Mouse (Mus musculus): ENCODE results near the gene Gm38393. TPM values are rescaled to one million over a fixed set of nuclear protein-coding genes. Genes with fewer than 3 reads are reported as not detected.

The Gm38393 gene
- 0.82 and 0.92 TPM in 2 replicates for polyA plus RNA-seq (2014; fragmentation: Nextera tagmentation; extraction: Ambion mirVana)

GRCm38 (mm10) chr7:60004606-60005330, at the start of gene Gm38393, which contains the start of gene Snurf:
TSS of gene Gm38393 (minus strand) at chr7:60005064.
TSS of gene Snurf (minus strand) at chr7:60005049.
- DNase-seq (ENCODE audit: low spot score) (peak; percentile 76), ATAC-seq (ENCODE audit: insufficient read depth, low FRiP score, low TSS enrichment) (peak; percentile 56)
- whole genome bisulfite sequencing, result 44% methylated on average over 30 of the region's 30 CpGs
- Histone ChIP-seq H3K27ac (ENCODE audit: low read depth, low read length) (peak within 1 kb of the TSS; percentile 47), H3K27me3 (ENCODE audit: control insufficient read depth, insufficient read depth, low read length) (no peaks in the 10 kb centered on the region), H3K4me2 (ENCODE audit: low read depth) (peak within 1 kb of the TSS; percentile 36), H3K9ac (ENCODE audit: low read length) (peak within 1 kb of the TSS; percentile 41), H3K4me1 (ENCODE audit: control insufficient read depth, insufficient read depth, low read length) (no peaks in the 10 kb centered on the region), H3K36me3 (ENCODE audit: control insufficient read depth, insufficient read depth, low read length) (no peaks in the 10 kb centered on the region), H3K4me3 (ENCODE audit: low read depth, low read length) (peak within 1 kb of the TSS; percentile 54), H3K9me3 (ENCODE audit: control insufficient read depth, low read length) (peaks cover 6% of the 10 kb centered on the region; the same call in 1 of the 2 replicates)

GRCm38 (mm10) chr7:60047481-60048201, 42.8 kb upstream of the Gm38393 start:
- DNase-seq (ENCODE audit: low spot score) (no peak), ATAC-seq (ENCODE audit: insufficient read depth, low FRiP score, low TSS enrichment) (no peak)
- H3K36me3 ChIP-seq (ENCODE audit: control insufficient read depth, insufficient read depth, low read length), result no peaks in the 10 kb centered on the region
- H3K4me3 ChIP-seq (ENCODE audit: low read depth, low read length), result no peak overlapping the region
- H3K27me3 ChIP-seq (ENCODE audit: control insufficient read depth, insufficient read depth, low read length), result no peaks in the 10 kb centered on the region
- no peaks in the 10 kb centered on the region for H3K4me1 ChIP-seq (ENCODE audit: control insufficient read depth, insufficient read depth, low read length)
- H3K9ac ChIP-seq (ENCODE audit: low read length), result no peak overlapping the region
- H3K27ac ChIP-seq (ENCODE audit: low read depth, low read length), result no peak overlapping the region
- no peak overlapping the region for H3K4me2 ChIP-seq (ENCODE audit: low read depth)
- 78% methylated on average over 6 of the region's 6 CpGs for WGBS
- 0 out of 2 replicates have a peak, but pooled peaks cover 2% of the 10 kb centered on the region for H3K9me3 ChIP-seq (ENCODE audit: control insufficient read depth, low read length)

GRCm38 (mm10) chr7:60013186-60013585, 8.3 kb upstream of the Gm38393 start:
- ATAC-seq (ENCODE audit: insufficient read depth, low FRiP score, low TSS enrichment) (no peak), DNase-seq (ENCODE audit: low spot score) (no peak)
- no peak overlapping the region for H3K4me3 ChIP-seq (ENCODE audit: low read depth, low read length)
- no peaks in the 10 kb centered on the region for H3K27me3 ChIP-seq (ENCODE audit: control insufficient read depth, insufficient read depth, low read length)
- 60% methylated on average over 3 of the region's 3 CpGs for whole genome bisulfite sequencing
- H3K4me2 ChIP-seq (ENCODE audit: low read depth), result no peak overlapping the region
- no peak overlapping the region for H3K9ac ChIP-seq (ENCODE audit: low read length)
- no peaks in the 10 kb centered on the region for H3K4me1 ChIP-seq (ENCODE audit: control insufficient read depth, insufficient read depth, low read length)
- no peaks in the 10 kb centered on the region for H3K9me3 ChIP-seq (ENCODE audit: control insufficient read depth, low read length)
- no peaks in the 10 kb centered on the region for H3K36me3 ChIP-seq (ENCODE audit: control insufficient read depth, insufficient read depth, low read length)
- H3K27ac ChIP-seq (ENCODE audit: low read depth, low read length), result no peak overlapping the region

GRCm38 (mm10) chr7:60007727-60008360, 3.0 kb upstream of the Gm38393 start:
- no peak overlapping the region for H3K9ac ChIP-seq (ENCODE audit: low read length)
- no peak overlapping the region for H3K4me3 ChIP-seq (ENCODE audit: low read depth, low read length)
- no peaks in the 10 kb centered on the region for H3K27me3 ChIP-seq (ENCODE audit: control insufficient read depth, insufficient read depth, low read length)
- ATAC-seq (ENCODE audit: insufficient read depth, low FRiP score, low TSS enrichment) (no peak), DNase-seq (ENCODE audit: low spot score) (no peak)
- 49% methylated on average over 3 of the region's 3 CpGs for WGBS
- no peak overlapping the region for H3K27ac ChIP-seq (ENCODE audit: low read depth, low read length)
- no peaks in the 10 kb centered on the region for H3K4me1 ChIP-seq (ENCODE audit: control insufficient read depth, insufficient read depth, low read length)
- H3K4me2 ChIP-seq (ENCODE audit: low read depth), result no peak overlapping the region
- peaks cover 6% of the 10 kb centered on the region; the same call in 1 of the 2 replicates for H3K9me3 ChIP-seq (ENCODE audit: control insufficient read depth, low read length)
- H3K36me3 ChIP-seq (ENCODE audit: control insufficient read depth, insufficient read depth, low read length), result no peaks in the 10 kb centered on the region

GRCm38 (mm10) chr7:60006262-60006661, 1.4 kb upstream of the Gm38393 start:
- no peak for DNase-seq (ENCODE audit: low spot score)
- Histone ChIP-seq H3K4me1 (ENCODE audit: control insufficient read depth, insufficient read depth, low read length) (no peaks in the 10 kb centered on the region), H3K36me3 (ENCODE audit: control insufficient read depth, insufficient read depth, low read length) (no peaks in the 10 kb centered on the region), H3K9ac (ENCODE audit: low read length) (no peak overlapping the region), H3K4me2 (ENCODE audit: low read depth) (no peak overlapping the region), H3K27ac (ENCODE audit: low read depth, low read length) (no peak overlapping the region), H3K9me3 (ENCODE audit: control insufficient read depth, low read length) (peaks cover 6% of the 10 kb centered on the region; the same call in 1 of the 2 replicates), H3K4me3 (ENCODE audit: low read depth, low read length) (no peak overlapping the region), H3K27me3 (ENCODE audit: control insufficient read depth, insufficient read depth, low read length) (no peaks in the 10 kb centered on the region)
- 59% methylated on average over 2 of the region's 2 CpGs for WGBS
- no peak for ATAC-seq (ENCODE audit: insufficient read depth, low FRiP score, low TSS enrichment)

- WGBS, result 51% methylated on average over 22 of the region's 22 CpGs
- peaks cover 6% of the 10 kb centered on the region; the same call in 1 of the 2 replicates for H3K9me3 ChIP-seq (ENCODE audit: control insufficient read depth, low read length)
Measured at GRCm38 (mm10) chr7:60003921-60004605, 801 bp downstream of the Gm38393 start.

GRCm38 (mm10) chr7:60003006-60003865, 1.6 kb downstream of the Gm38393 start:
- 48% methylated on average over 12 of the region's 12 CpGs for WGBS
- Histone ChIP-seq H3K36me3 (ENCODE audit: control insufficient read depth, insufficient read depth, low read length) (no peaks in the 10 kb centered on the region), H3K4me3 (ENCODE audit: low read depth, low read length) (peak overlapping the region; percentile 54), H3K9ac (ENCODE audit: low read length) (peak overlapping the region; percentile 41), H3K4me1 (ENCODE audit: control insufficient read depth, insufficient read depth, low read length) (no peaks in the 10 kb centered on the region), H3K4me2 (ENCODE audit: low read depth) (peak overlapping the region; percentile 36), H3K27ac (ENCODE audit: low read depth, low read length) (no peak overlapping the region), H3K27me3 (ENCODE audit: control insufficient read depth, insufficient read depth, low read length) (no peaks in the 10 kb centered on the region), H3K9me3 (ENCODE audit: control insufficient read depth, low read length) (peaks cover 6% of the 10 kb centered on the region; the same call in 1 of the 2 replicates)
- DNase-seq (ENCODE audit: low spot score), result peak; percentile 56
- ATAC-seq (ENCODE audit: insufficient read depth, low FRiP score, low TSS enrichment), result peak; percentile 48

More at GRCm38 (mm10) chr7:60003921-60004605, 801 bp downstream of the Gm38393 start:
- Histone ChIP-seq H3K9ac (ENCODE audit: low read length) (peak overlapping the region; percentile 41), H3K4me2 (ENCODE audit: low read depth) (peak overlapping the region; percentile 36), H3K4me1 (ENCODE audit: control insufficient read depth, insufficient read depth, low read length) (no peaks in the 10 kb centered on the region), H3K27me3 (ENCODE audit: control insufficient read depth, insufficient read depth, low read length) (no peaks in the 10 kb centered on the region), H3K27ac (ENCODE audit: low read depth, low read length) (peak overlapping the region; percentile 47), H3K36me3 (ENCODE audit: control insufficient read depth, insufficient read depth, low read length) (no peaks in the 10 kb centered on the region), H3K4me3 (ENCODE audit: low read depth, low read length) (peak overlapping the region; percentile 54)
- peak; percentile 88 for ATAC-seq (ENCODE audit: insufficient read depth, low FRiP score, low TSS enrichment)
- DNase-seq (ENCODE audit: low spot score), result peak; percentile 78
